Mouse (Mus musculus) cerebellum, adult 18-20 months (tissue): ENCODE measurements around the gene Mob1b.
A peak's percentile ranks its signal among the peaks of the same experiment; 100 is the strongest.
"Not testable (repeated sequence)": the region's sequence is repeated elsewhere in the genome, so short reads cannot be mapped to it uniquely, and the experiment has no call there.

Source experiments
- DNase-seq, 2 experiments: peaks; one replicate each; pipeline ENCODE4 v3.0.0; 2021

The Mob1b gene

GRCm38 (mm10) chr5:88702041-88702440, 18.6 kb upstream of the Mob1b start:
- no peak for DNase-seq

GRCm38 (mm10) chr5:88703551-88703950, 17.1 kb upstream of the Mob1b start:
- DNase-seq: no peak

GRCm38 (mm10) chr5:88711128-88711527, 9.5 kb upstream of the Mob1b start:
- DNase-seq: no peak

GRCm38 (mm10) chr5:88711618-88712224, 8.9 kb upstream of the Mob1b start:
- DNase-seq: no peak

- DNase-seq: no peak
Measured at GRCm38 (mm10) chr5:88712328-88712727, 8.3 kb upstream of the Mob1b start.

GRCm38 (mm10) chr5:88716983-88717382, 3.7 kb upstream of the Mob1b start:
- no peak for DNase-seq

GRCm38 (mm10) chr5:88721003-88721475, 384 bp downstream of the Mob1b start:
- no peak for DNase-seq

- peak; percentile 52 for DNase-seq
Measured at GRCm38 (mm10) chr5:88721565-88722212, 1.0 kb downstream of the Mob1b start.

- peak; percentile 47 to 60 for DNase-seq
Measured at GRCm38 (mm10) chr5:88722213-88722600, 1.6 kb downstream of the Mob1b start.

- DNase-seq: no peak
Measured at GRCm38 (mm10) chr5:88724030-88724429, 3.4 kb downstream of the Mob1b start.

- DNase-seq: no peak
Measured at GRCm38 (mm10) chr5:88727593-88728144, 7.0 kb downstream of the Mob1b start.

- peak in 1 of 2 experiments; percentile 11 for DNase-seq
Measured at GRCm38 (mm10) chr5:88734786-88735185, 14.1 kb downstream of the Mob1b start.

- not testable (repeated sequence) for DNase-seq
Measured at GRCm38 (mm10) chr5:88741065-88741464, 20.4 kb downstream of the Mob1b start.

GRCm38 (mm10) chr5:88747774-88748173, 27.1 kb downstream of the Mob1b start:
- no peak for DNase-seq

GRCm38 (mm10) chr5:88753199-88753598, 32.5 kb downstream of the Mob1b start:
- DNase-seq: no peak

- DNase-seq: no peak
Measured at GRCm38 (mm10) chr5:88762611-88763010, 42.0 kb downstream of the Mob1b start.

- peak; percentile 96 to 97 for DNase-seq
Measured at GRCm38 (mm10) chr5:88764430-88764986, 43.9 kb downstream of the Mob1b start.

- no peak for DNase-seq
Measured at GRCm38 (mm10) chr5:88764987-88765481, 44.4 kb downstream of the Mob1b start, which contains the start of gene Dck. Gene Dck, plus strand, starts transcription at chr5:88764996.

GRCm38 (mm10) chr5:88765587-88765986, 44.9 kb downstream of the Mob1b start:
- DNase-seq: no peak

GRCm38 (mm10) chr5:88766121-88766520, 45.5 kb downstream of the Mob1b start:
- no peak for DNase-seq

GRCm38 (mm10) chr5:88766863-88767262, 46.2 kb downstream of the Mob1b start:
- no peak for DNase-seq

- no peak for DNase-seq
Measured at GRCm38 (mm10) chr5:88768201-88768600, 47.5 kb downstream of the Mob1b start.

- DNase-seq: no peak
Measured at GRCm38 (mm10) chr5:88782072-88782765, 61.6 kb downstream of the Mob1b start.
